Mouse (Mus musculus): Measurements from ENCODE around the gene Gng7.

DNA sequence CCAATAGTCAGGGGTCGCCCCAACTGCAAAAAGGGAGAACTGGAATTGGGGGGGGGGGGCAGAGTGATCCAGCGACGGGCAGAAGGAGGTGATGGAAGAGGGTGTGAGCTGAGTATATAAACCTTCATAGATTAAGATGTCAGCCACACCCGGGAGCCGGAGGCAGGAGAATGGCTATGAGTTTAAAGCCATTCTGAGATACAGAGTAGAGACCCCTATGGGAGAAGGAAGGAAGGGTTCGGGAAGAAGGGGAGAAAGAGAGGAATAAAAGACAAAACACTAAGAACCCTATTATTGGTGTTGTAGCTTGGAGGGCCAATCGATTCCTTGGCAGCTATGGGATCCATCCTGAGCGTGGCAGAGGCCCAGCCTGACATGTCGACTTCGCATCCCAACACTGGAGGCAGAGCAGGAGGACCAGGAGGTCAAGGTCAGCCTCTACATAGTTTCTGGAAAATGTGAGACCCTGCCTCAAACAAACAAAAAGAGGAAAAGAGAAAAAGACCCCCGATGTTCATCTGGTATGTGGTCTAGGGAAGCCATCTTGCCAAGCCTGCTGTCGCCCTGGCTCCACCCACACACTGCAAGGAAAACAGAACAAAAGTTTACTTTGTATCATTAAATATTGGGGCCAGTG, 11.0 kb upstream of the Gng7 start, which contains the start of gene Diras1:
- TF ChIP-seq CTCF (IDR thresholded peaks at IDR 0.05; ENCODE audit: insufficient read depth, low read length) = no peak
- TF ChIP-seq POLR2A (IDR thresholded peaks at IDR 0.05; ENCODE audit: borderline replicate concordance, extremely low read depth, low read depth, low read length) = no peak
